Mouse (Mus musculus): ENCODE measurements around the gene Basp1. TPM values are rescaled to one million over a fixed set of nuclear protein-coding genes. Genes with fewer than 3 reads are reported as not detected.

Basp1 gene
- polyA plus RNA-seq, 1 experiment from 2014 or later, result 154 TPM

- Histone ChIP-seq H3K4me3 (ENCODE audit: low read depth, low read length) (no peak overlapping the region), H3K36me3 (ENCODE audit: control insufficient read depth, insufficient read depth, low read length) (no peaks in the 10 kb centered on the region), H3K27me3 (replicated peaks; ENCODE audit: control insufficient read depth, insufficient read depth, low read length) (no peaks in the 10 kb centered on the region), H3K4me2 (ENCODE audit: low read length) (no peak overlapping the region), H3K9ac (ENCODE audit: low read length) (no peak overlapping the region), H3K9me3 (replicated peaks; ENCODE audit: control insufficient read depth, low read length) (no peaks in the 10 kb centered on the region), H3K27ac (ENCODE audit: low read depth, low read length) (no peak overlapping the region), H3K4me1 (ENCODE audit: control insufficient read depth, insufficient read depth, low read length) (no peaks in the 10 kb centered on the region)
- WGBS, result 89% methylated on average over 3 of the region's 3 CpGs
- ATAC-seq (no peak), DNase-seq (ENCODE audit: low spot score) (no peak)
These were observed 16.6 kb upstream of the Basp1 start for GRCm38 (mm10) chr15:25430167-25430566.

DNA sequence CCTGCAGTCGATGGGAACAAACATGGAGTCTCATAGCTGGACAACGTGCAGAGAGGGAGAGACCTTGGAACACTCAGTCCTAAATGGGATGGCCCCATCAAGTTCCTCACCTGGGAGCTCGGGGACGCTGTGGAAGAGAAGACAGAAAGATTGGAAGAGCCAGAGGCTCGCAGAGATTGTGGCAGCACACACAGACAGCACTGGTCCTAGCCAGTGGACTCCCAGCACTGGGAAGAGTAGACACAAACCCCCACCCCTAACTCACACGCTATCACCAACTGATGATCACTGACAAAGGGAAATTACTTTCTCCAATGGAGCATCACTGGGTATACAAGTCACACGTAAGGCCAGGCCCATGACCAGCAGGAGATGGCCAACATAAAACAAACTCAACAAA, 15.4 kb upstream of the Basp1 start:
- Histone ChIP-seq H3K4me1 (ENCODE audit: control insufficient read depth, insufficient read depth, low read length) (no peaks in the 10 kb centered on the region), H3K27ac (ENCODE audit: low read depth, low read length) (no peak overlapping the region), H3K4me2 (ENCODE audit: low read length) (no peak overlapping the region), H3K9ac (ENCODE audit: low read length) (no peak overlapping the region), H3K9me3 (replicated peaks; ENCODE audit: control insufficient read depth, low read length) (no peaks in the 10 kb centered on the region), H3K4me3 (ENCODE audit: low read depth, low read length) (no peak overlapping the region), H3K27me3 (replicated peaks; ENCODE audit: control insufficient read depth, insufficient read depth, low read length) (no peaks in the 10 kb centered on the region), H3K36me3 (ENCODE audit: control insufficient read depth, insufficient read depth, low read length) (no peaks in the 10 kb centered on the region)
- WGBS, result 64% methylated on average over 7 of the region's 7 CpGs
- DNase-seq (ENCODE audit: low spot score), result no peak
- ATAC-seq, result 0 out of 2 replicates have a peak, but pooled peaks have one; percentile 37

DNA sequence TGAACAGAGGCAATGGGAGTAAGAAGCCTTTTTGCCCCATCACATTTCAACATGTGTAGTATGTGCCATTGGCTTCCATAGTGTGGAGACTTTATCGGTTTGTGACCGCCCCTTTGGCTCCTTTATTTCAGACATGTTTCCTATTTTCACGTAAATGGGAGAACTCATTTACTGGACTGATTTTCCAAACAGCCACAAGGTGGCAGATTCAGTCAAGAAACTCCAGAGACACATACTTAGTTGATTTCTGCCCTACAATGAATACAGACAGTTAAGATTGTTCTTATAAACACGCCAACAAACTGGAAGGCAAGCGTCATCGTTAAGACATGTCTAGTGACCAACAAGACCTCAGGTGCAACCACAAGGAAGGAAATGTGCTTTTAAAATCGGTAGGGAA, 15.0 kb upstream of the Basp1 start:
- Histone ChIP-seq H3K4me2 (ENCODE audit: low read length) (no peak overlapping the region), H3K4me3 (ENCODE audit: low read depth, low read length) (no peak overlapping the region), H3K36me3 (ENCODE audit: control insufficient read depth, insufficient read depth, low read length) (no peaks in the 10 kb centered on the region), H3K27me3 (replicated peaks; ENCODE audit: control insufficient read depth, insufficient read depth, low read length) (no peaks in the 10 kb centered on the region), H3K9ac (ENCODE audit: low read length) (no peak overlapping the region), H3K4me1 (ENCODE audit: control insufficient read depth, insufficient read depth, low read length) (no peaks in the 10 kb centered on the region), H3K27ac (ENCODE audit: low read depth, low read length) (no peak overlapping the region), H3K9me3 (replicated peaks; ENCODE audit: control insufficient read depth, low read length) (no peaks in the 10 kb centered on the region)
- DNase-seq (ENCODE audit: low spot score) (peak; percentile 76), ATAC-seq (peak; percentile 46; the same call in 1 of the 2 replicates)
- 48% methylated on average over 7 of the region's 7 CpGs for WGBS

GRCm38 (mm10) chr15:25420266-25420665, 6.7 kb upstream of the Basp1 start:
- peaks cover 8% of the 10 kb centered on the region for H3K4me1 ChIP-seq (ENCODE audit: control insufficient read depth, insufficient read depth, low read length)
- H3K4me3 ChIP-seq (ENCODE audit: low read depth, low read length), result no peak overlapping the region
- ATAC-seq (no peak), DNase-seq (ENCODE audit: low spot score) (no peak)
- no peak overlapping the region for H3K9ac ChIP-seq (ENCODE audit: low read length)
- no peaks in the 10 kb centered on the region for H3K9me3 ChIP-seq (replicated peaks; ENCODE audit: control insufficient read depth, low read length)
- no peaks in the 10 kb centered on the region for H3K27me3 ChIP-seq (replicated peaks; ENCODE audit: control insufficient read depth, insufficient read depth, low read length)
- WGBS, result 95% methylated on average over 9 of the region's 9 CpGs
- H3K27ac ChIP-seq (ENCODE audit: low read depth, low read length), result no peak overlapping the region
- H3K36me3 ChIP-seq (ENCODE audit: control insufficient read depth, insufficient read depth, low read length), result no peaks in the 10 kb centered on the region
- no peak overlapping the region for H3K4me2 ChIP-seq (ENCODE audit: low read length)

DNA sequence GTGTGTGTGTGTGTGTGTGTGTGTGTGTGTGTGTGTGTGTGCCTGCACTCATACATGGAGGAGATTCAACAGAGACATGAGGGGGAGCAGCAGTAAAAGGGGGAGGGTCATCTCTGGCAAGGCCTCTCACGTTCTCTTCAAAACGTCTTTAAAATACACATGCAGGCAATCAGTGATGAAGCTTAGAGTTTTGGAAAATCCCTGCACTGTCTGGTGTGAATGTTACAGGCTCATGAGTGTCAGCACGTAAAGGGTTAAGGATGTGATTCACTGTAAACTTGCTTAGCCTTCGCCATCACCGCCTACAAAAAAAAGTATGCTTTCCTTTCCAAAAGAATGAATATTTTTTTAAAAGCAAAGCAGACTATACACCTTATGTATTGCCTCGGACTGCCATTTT, 2.8 kb upstream of the Basp1 start:
- DNase-seq (ENCODE audit: low spot score) (peak; percentile 52), ATAC-seq (no peak)
- Histone ChIP-seq H3K9ac (ENCODE audit: low read length) (peak overlapping the region; percentile 100), H3K36me3 (ENCODE audit: control insufficient read depth, insufficient read depth, low read length) (no peaks in the 10 kb centered on the region), H3K27me3 (replicated peaks; ENCODE audit: control insufficient read depth, insufficient read depth, low read length) (no peaks in the 10 kb centered on the region), H3K27ac (ENCODE audit: low read depth, low read length) (0 out of 2 replicates have a peak overlapping the region, but pooled peaks have one; percentile 30), H3K4me3 (ENCODE audit: low read depth, low read length) (peak overlapping the region; percentile 99), H3K9me3 (replicated peaks; ENCODE audit: control insufficient read depth, low read length) (no peaks in the 10 kb centered on the region), H3K4me2 (ENCODE audit: low read length) (peak overlapping the region; percentile 61), H3K4me1 (ENCODE audit: control insufficient read depth, insufficient read depth, low read length) (peaks cover 8% of the 10 kb centered on the region)
- 40% methylated on average over 6 of the region's 6 CpGs for WGBS

- peak overlapping the region; percentile 99 for H3K4me3 ChIP-seq (ENCODE audit: low read depth, low read length)
- no peak for ATAC-seq
- peak overlapping the region; percentile 61 for H3K4me2 ChIP-seq (ENCODE audit: low read length)
- peaks cover 8% of the 10 kb centered on the region for H3K4me1 ChIP-seq (ENCODE audit: control insufficient read depth, insufficient read depth, low read length)
- no peaks in the 10 kb centered on the region for H3K27me3 ChIP-seq (replicated peaks; ENCODE audit: control insufficient read depth, insufficient read depth, low read length)
- H3K9me3 ChIP-seq (replicated peaks; ENCODE audit: control insufficient read depth, low read length), result no peaks in the 10 kb centered on the region
- no peaks in the 10 kb centered on the region for H3K36me3 ChIP-seq (ENCODE audit: control insufficient read depth, insufficient read depth, low read length)
- peak overlapping the region; percentile 30; the same call in 1 of the 2 replicates for H3K27ac ChIP-seq (ENCODE audit: low read depth, low read length)
- 24% methylated on average over 4 of the region's 4 CpGs for WGBS
- DNase-seq (ENCODE audit: low spot score), result peak; percentile 85
- H3K9ac ChIP-seq (ENCODE audit: low read length), result peak overlapping the region; percentile 100
These were observed 2.4 kb upstream of the Basp1 start for GRCm38 (mm10) chr15:25415958-25416357.

DNA sequence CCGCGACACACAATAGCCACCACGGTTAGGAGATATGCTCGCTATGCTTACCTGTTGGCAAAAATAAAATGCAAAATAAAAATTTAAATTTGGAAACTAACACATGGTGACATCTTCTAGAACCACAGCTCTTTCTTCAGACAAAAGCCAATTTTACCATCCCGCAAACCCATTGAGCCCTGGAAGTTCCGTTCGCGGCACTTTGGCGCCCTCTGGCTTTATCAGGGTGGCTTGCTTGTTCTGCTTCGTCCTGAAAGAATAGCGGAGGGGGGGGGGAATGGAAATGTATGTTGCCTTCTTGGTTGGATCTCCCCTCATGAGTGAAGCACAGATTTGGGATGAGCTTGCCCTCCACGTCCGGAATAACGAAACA, 1.2 kb upstream of the Basp1 start:
- Histone ChIP-seq H3K4me3 (ENCODE audit: low read depth, low read length) (peak overlapping the region; percentile 99), H3K9ac (ENCODE audit: low read length) (peak overlapping the region; percentile 100), H3K4me1 (ENCODE audit: control insufficient read depth, insufficient read depth, low read length) (peaks cover 16% of the 10 kb centered on the region), H3K27me3 (replicated peaks; ENCODE audit: control insufficient read depth, insufficient read depth, low read length) (no peaks in the 10 kb centered on the region), H3K36me3 (ENCODE audit: control insufficient read depth, insufficient read depth, low read length) (0 out of 2 replicates have a peak, but pooled peaks cover under 1% of the 10 kb centered on the region), H3K4me2 (ENCODE audit: low read length) (peak overlapping the region; percentile 61), H3K27ac (ENCODE audit: low read depth, low read length) (peak overlapping the region; percentile 100), H3K9me3 (replicated peaks; ENCODE audit: control insufficient read depth, low read length) (no peaks in the 10 kb centered on the region)
- peak; percentile 41 for ATAC-seq
- peak; percentile 98 for DNase-seq (ENCODE audit: low spot score)
- WGBS, result under 1% methylated on average over 14 of the region's 14 CpGs

- DNase-seq (ENCODE audit: low spot score) (peak; percentile 87), ATAC-seq (peak; percentile 48)
- peak overlapping the region; percentile 100 for H3K27ac ChIP-seq (ENCODE audit: low read depth, low read length)
These were observed 615 bp upstream of the Basp1 start for GRCm38 (mm10) chr15:25414011-25414746.

GRCm38 (mm10) chr15:25412761-25413261, 753 bp downstream of the Basp1 start:
- H3K36me3 ChIP-seq (ENCODE audit: control insufficient read depth, insufficient read depth, low read length), result peaks cover 10% of the 10 kb centered on the region
- H3K4me1 ChIP-seq (ENCODE audit: control insufficient read depth, insufficient read depth, low read length), result peaks cover 31% of the 10 kb centered on the region
- 0% methylated on average over 28 of the region's 35 CpGs for WGBS
- H3K4me2 ChIP-seq (ENCODE audit: low read length), result peak overlapping the region; percentile 61
- H3K27ac ChIP-seq (ENCODE audit: low read depth, low read length), result peak overlapping the region; percentile 100
- no peaks in the 10 kb centered on the region for H3K27me3 ChIP-seq (replicated peaks; ENCODE audit: control insufficient read depth, insufficient read depth, low read length)
- DNase-seq (ENCODE audit: low spot score) (peak; percentile 72), ATAC-seq (peak; percentile 24)
- H3K9ac ChIP-seq (ENCODE audit: low read length), result peak overlapping the region; percentile 100
- no peaks in the 10 kb centered on the region for H3K9me3 ChIP-seq (replicated peaks; ENCODE audit: control insufficient read depth, low read length)
- peak overlapping the region; percentile 99 for H3K4me3 ChIP-seq (ENCODE audit: low read depth, low read length)

More at GRCm38 (mm10) chr15:25414011-25414746, 615 bp upstream of the Basp1 start:
- Histone ChIP-seq H3K27me3 (replicated peaks; ENCODE audit: control insufficient read depth, insufficient read depth, low read length) (no peaks in the 10 kb centered on the region), H3K4me2 (ENCODE audit: low read length) (peak overlapping the region; percentile 61), H3K9me3 (replicated peaks; ENCODE audit: control insufficient read depth, low read length) (no peaks in the 10 kb centered on the region), H3K4me3 (ENCODE audit: low read depth, low read length) (peak overlapping the region; percentile 99), H3K36me3 (ENCODE audit: control insufficient read depth, insufficient read depth, low read length) (peaks cover 5% of the 10 kb centered on the region; the same call in 1 of the 2 replicates), H3K4me1 (ENCODE audit: control insufficient read depth, insufficient read depth, low read length) (peaks cover 22% of the 10 kb centered on the region), H3K9ac (ENCODE audit: low read length) (peak overlapping the region; percentile 100)
- under 1% methylated on average over 32 of the region's 36 CpGs for WGBS
